Mouse (Mus musculus) monocyte, adult 5-6 weeks (primary cell): ENCODE results near the gene Zfp560. TPM values are rescaled to one million over a fixed set of nuclear protein-coding genes. Genes with fewer than 3 reads are reported as not detected.
"Not testable (repeated sequence)": the region's sequence is repeated elsewhere in the genome, so short reads cannot be mapped to it uniquely, and the experiment has no call there.

Experiments
- ATAC-seq: fragments of 153-309, 156-312 bp; replicated peaks from 2 replicates; pipeline ENCODE4 v1.8.0; 2017; ENCODE audit warnings: mild to moderate bottlenecking; ENCODE audit not compliant: low TSS enrichment, insufficient number of reproducible peaks, severe bottlenecking, poor library complexity, low FRiP score
- total RNA-seq: library from RNA; stranded (forward); fragments of 200-1000, 200-491, 200-594 nt; gene quantifications from 3 replicates; pipeline ENCODE4 v1.2.3, GENCODE M21; 2017

Zfp560 gene
- 5.3 to 23.0 TPM (median 13.5 TPM) in 3 replicates for total RNA-seq

- peak; percentile 99 for ATAC-seq
Measured at GRCm38 (mm10) chr9:20384532-20385342, at the start of gene Zfp560. Gene Zfp560 (minus strand): TSS chr9:20385177.

GRCm38 (mm10) chr9:20430004-20430403 is 45.0 kb upstream of the Zfp560 start:
- ATAC-seq: no peak

- ATAC-seq: no peak
Measured at GRCm38 (mm10) chr9:20411460-20411859, 26.5 kb upstream of the Zfp560 start.

- no peak for ATAC-seq
Measured at GRCm38 (mm10) chr9:20409319-20409718, 24.3 kb upstream of the Zfp560 start.

- no peak; the same call in 1 of the 2 replicates for ATAC-seq
Measured at GRCm38 (mm10) chr9:20385343-20385703, 346 bp upstream of the Zfp560 start.

GRCm38 (mm10) chr9:20383659-20384058 is 1.3 kb downstream of the Zfp560 start:
- ATAC-seq: no peak

GRCm38 (mm10) chr9:20374712-20375111 is 10.3 kb downstream of the Zfp560 start:
- no peak for ATAC-seq

GRCm38 (mm10) chr9:20367311-20367710 is 17.7 kb downstream of the Zfp560 start:
- no peak for ATAC-seq

- no peak for ATAC-seq
Measured at GRCm38 (mm10) chr9:20348501-20348900, 36.5 kb downstream of the Zfp560 start.

- no peak for ATAC-seq
Measured at GRCm38 (mm10) chr9:20335994-20336393, 49.0 kb downstream of the Zfp560 start, which contains the start of gene Olfr18. Gene Olfr18 (minus strand): TSS chr9:20336094.

GRCm38 (mm10) chr9:20298232-20298631 is 86.7 kb downstream of the Zfp560 start, which contains the start of gene Olfr873:
Gene Olfr873 (plus strand): TSS chr9:20298532.
- ATAC-seq: no peak

GRCm38 (mm10) chr9:20295562-20295961 is 89.4 kb downstream of the Zfp560 start:
- not testable (repeated sequence) for ATAC-seq

Other genes with a start within 250 kb of the Zfp560 start
- gene Olfr870, start 211.1 kb downstream of the Zfp560 start, total RNA-seq: not detected in 3 replicates
- gene Olfr871, start 173.0 kb downstream of the Zfp560 start, total RNA-seq: not detected in 3 replicates
- not detected in 3 replicates for gene Olfr872, start 148.1 kb downstream of the Zfp560 start, total RNA-seq
- not detected in 3 replicates for gene Olfr39, start 102.8 kb downstream of the Zfp560 start, total RNA-seq
- not detected in 3 replicates for gene Olfr873, start 86.6 kb downstream of the Zfp560 start, total RNA-seq
- not detected in 3 replicates for gene Olfr18, start 49.1 kb downstream of the Zfp560 start, total RNA-seq
- gene Zfp26, start 75.0 kb upstream of the Zfp560 start, total RNA-seq: 27.5 to 45.4 TPM (median 31.6 TPM) in 3 replicates
- gene Zfp426, start 107.6 kb upstream of the Zfp560 start, total RNA-seq: 10.9 to 21.2 TPM (median 15.1 TPM) in 3 replicates
- 27.5 to 43.8 TPM (median 36.4 TPM) in 3 replicates for gene Zfp266, start 136.2 kb upstream of the Zfp560 start, total RNA-seq
- gene Zfp846, start 196.1 kb upstream of the Zfp560 start, total RNA-seq: 5.1 to 8.3 TPM (median 7.2 TPM) in 3 replicates